ENCODE assay signal across 25 mouse cellular contexts in the genomic region with DNA sequence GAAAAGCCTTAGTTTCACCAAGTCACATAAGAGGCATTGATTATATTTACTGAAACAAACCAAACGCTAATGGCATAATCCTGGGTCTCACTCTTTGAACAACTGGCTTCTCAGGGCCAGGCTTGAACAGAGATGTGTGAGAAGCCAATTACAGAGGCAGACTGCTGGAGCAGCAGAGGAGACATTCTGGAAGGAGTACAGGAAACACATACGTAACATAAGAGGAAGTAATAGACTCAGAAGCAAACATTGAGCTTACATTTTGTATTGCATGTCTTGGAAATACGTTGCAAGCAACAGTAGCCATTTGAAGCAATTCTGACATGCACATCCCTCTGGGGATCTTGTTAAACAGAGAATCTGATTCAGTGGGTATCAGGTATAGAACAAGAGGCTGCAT. TPM values are rescaled to one million over a fixed set of nuclear protein-coding genes. Genes with fewer than 3 reads are reported as not detected.
DNase-seq lines count a peak whose midpoint lies in the region; ATAC-seq lines count a peak whose summit lies in the region.
"Had no signal": no experiment of that assay in that cellular context is flagged by ENCODE, and none has a peak within 500 bp of the region (broad histone marks: within the 10 kb centered on the region; RNA-seq: fewer than 3 reads in every experiment).

No protein-coding gene starts in this region.

- WGBS in heart, embryonic 11.5 days (ENCODE audit: insufficient replicate concordance), result 66% methylated on average over 3 of the region's 3 CpGs
- WGBS in midbrain, embryonic 16.5 days, result 72% methylated on average over 3 of the region's 3 CpGs
- 83% methylated on average over 3 of the region's 3 CpGs for WGBS in midbrain, embryonic 13.5 days

- H3K27ac ChIP-seq in heart, embryonic 11.5 days (ENCODE audit: low read depth, low read length), result no peak overlapping the region
- no peak overlapping the region; the same call in 1 of the 2 replicates for H3K27ac ChIP-seq in midbrain, embryonic 16.5 days (ENCODE audit: low read length)
- H3K27ac ChIP-seq in midbrain, embryonic 13.5 days, result no peak overlapping the region
- H3K27ac ChIP-seq: forebrain, embryonic 10.5 days; forebrain, embryonic 13.5 days; heart, embryonic 13.5 days; hindbrain, embryonic 12.5 days; hindbrain, embryonic 15.5 days had no signal

- no peak for ATAC-seq in heart, embryonic 11.5 days (replicated peaks; ENCODE audit: insufficient number of reproducible peaks, low FRiP score, low TSS enrichment)
- peak; percentile 62; the same call in 1 of the 2 replicates for ATAC-seq in midbrain, embryonic 16.5 days
- no peak for ATAC-seq in midbrain, embryonic 13.5 days
- peak; percentile 80 for ATAC-seq in granulocyte monocyte progenitor cell, adult 5-6 weeks (replicated peaks; ENCODE audit: poor library complexity, severe bottlenecking)
- ATAC-seq: forebrain, embryonic 13.5 days; forebrain, embryonic 16.5 days had no signal

- no peaks in the 10 kb centered on the region for H3K9me3 ChIP-seq in heart, embryonic 11.5 days (replicated peaks; ENCODE audit: control insufficient read depth, low read length)
- H3K9me3 ChIP-seq in midbrain, embryonic 16.5 days (replicated peaks; ENCODE audit: control insufficient read depth, low read length, poor library complexity, severe bottlenecking), result 0 out of 2 replicates have a peak, but pooled peaks cover 5% of the 10 kb centered on the region
- H3K9me3 ChIP-seq in midbrain, embryonic 13.5 days, result no peaks in the 10 kb centered on the region
- H3K9me3 ChIP-seq: forebrain, embryonic 10.5 days; forebrain, embryonic 13.5 days; hindbrain, embryonic 12.5 days; hindbrain, embryonic 15.5 days had no signal

- no peak overlapping the region for H3K9ac ChIP-seq in heart, embryonic 11.5 days (ENCODE audit: low read depth, low read length)
- no peak overlapping the region for H3K9ac ChIP-seq in midbrain, embryonic 16.5 days (ENCODE audit: low read depth, low read length)
- no peak overlapping the region for H3K9ac ChIP-seq in midbrain, embryonic 13.5 days (replicated peaks)
- H3K9ac ChIP-seq: forebrain, embryonic 13.5 days; heart, embryonic 13.5 days; hindbrain, embryonic 12.5 days; hindbrain, embryonic 15.5 days had no signal

- no peaks in the 10 kb centered on the region for H3K27me3 ChIP-seq in heart, embryonic 11.5 days (ENCODE audit: control insufficient read depth, insufficient read depth, low read length)
- H3K27me3 ChIP-seq in midbrain, embryonic 16.5 days (ENCODE audit: control insufficient read depth, insufficient read depth, low read depth, low read length), result no peaks in the 10 kb centered on the region
- H3K27me3 ChIP-seq in midbrain, embryonic 13.5 days, result no peaks in the 10 kb centered on the region
- H3K27me3 ChIP-seq: forebrain, embryonic 13.5 days; heart, embryonic 13.5 days; hindbrain, embryonic 12.5 days; hindbrain, embryonic 15.5 days had no signal

- DNase-seq in heart, adult 11 months, result peak; percentile 28
- no peak for DNase-seq in layer of hippocampus, postnatal 36 days
- DNase-seq in cerebellum, postnatal 25 days, result no peak
- DNase-seq in cerebellum, adult 8-10 months, result no peak
- DNase-seq: adrenal gland, adult 8-10 months; adrenal gland, postnatal 25 days; B cell, adult 2 months; cerebellum, adult 18-20 months; cerebellum, adult 9-11 months; cerebellum, postnatal 36 days; gastrocnemius, postnatal 10 days; gastrocnemius, postnatal 36 days; heart, adult 18-20 months; heart, postnatal 14 days; heart, postnatal 4 days had no signal

- no peak overlapping the region for H3K4me2 ChIP-seq in heart, embryonic 11.5 days
- H3K4me2 ChIP-seq in midbrain, embryonic 16.5 days (ENCODE audit: low read length), result no peak overlapping the region
- H3K4me2 ChIP-seq in midbrain, embryonic 13.5 days (replicated peaks), result no peak overlapping the region
- H3K4me2 ChIP-seq: forebrain, embryonic 13.5 days; heart, embryonic 13.5 days; hindbrain, embryonic 12.5 days; hindbrain, embryonic 15.5 days had no signal

- no peaks in the 10 kb centered on the region for H3K36me3 ChIP-seq in heart, embryonic 11.5 days (ENCODE audit: control insufficient read depth, insufficient read depth, low read length)
- no peaks in the 10 kb centered on the region for H3K36me3 ChIP-seq in midbrain, embryonic 16.5 days (ENCODE audit: control insufficient read depth, insufficient read depth, low read length)
- no peaks in the 10 kb centered on the region for H3K36me3 ChIP-seq in midbrain, embryonic 13.5 days
- H3K36me3 ChIP-seq: forebrain, embryonic 10.5 days; heart, embryonic 13.5 days; hindbrain, embryonic 12.5 days; hindbrain, embryonic 15.5 days had no signal

- no peak overlapping the region for H3K4me3 ChIP-seq in heart, embryonic 11.5 days (ENCODE audit: low read depth, low read length)
- no peak overlapping the region for H3K4me3 ChIP-seq in midbrain, embryonic 16.5 days (ENCODE audit: low read depth, low read length)
- H3K4me3 ChIP-seq in midbrain, embryonic 13.5 days (replicated peaks), result no peak overlapping the region
- H3K4me3 ChIP-seq: forebrain, embryonic 10.5 days; forebrain, embryonic 13.5 days; heart, embryonic 13.5 days; hindbrain, embryonic 12.5 days; hindbrain, embryonic 15.5 days had no signal

- H3K4me1 ChIP-seq in heart, embryonic 11.5 days (ENCODE audit: control insufficient read depth, insufficient read depth, low read length), result no peaks in the 10 kb centered on the region
- no peaks in the 10 kb centered on the region for H3K4me1 ChIP-seq in midbrain, embryonic 16.5 days (ENCODE audit: control insufficient read depth, insufficient read depth, low read length)
- no peaks in the 10 kb centered on the region for H3K4me1 ChIP-seq in midbrain, embryonic 13.5 days (replicated peaks)
- H3K4me1 ChIP-seq: forebrain, embryonic 10.5 days; forebrain, embryonic 13.5 days; heart, embryonic 13.5 days; hindbrain, embryonic 12.5 days; hindbrain, embryonic 15.5 days had no signal

RNA-seq across cellular contexts. Expression of a gene that starts 41.2 kb away (rescaled TPM):
- 38.4 and 39.9 TPM in 2 replicates for polyA plus RNA-seq in heart, embryonic 11.5 days (2014; fragmentation: Nextera tagmentation; extraction: Ambion mirVana)
- polyA plus RNA-seq in midbrain, embryonic 16.5 days (2015; fragmentation: Nextera tagmentation; extraction: Ambion mirVana), result 41.2 and 42.3 TPM in 2 replicates
- 40.8 and 54.2 TPM in 2 replicates for polyA plus RNA-seq in midbrain, embryonic 13.5 days (2015; fragmentation: Nextera tagmentation; extraction: Ambion mirVana)
- total RNA-seq in granulocyte monocyte progenitor cell, adult 5-6 weeks (2014; fragmentation: Nextera tagmentation), result 22.8 and 30.5 TPM in 2 replicates
- 11.2 and 17.8 TPM in 2 replicates for total RNA-seq in granulocyte monocyte progenitor cell, adult 5-6 weeks (2017)
- total RNA-seq in layer of hippocampus, postnatal 36 days (2021), result 10 to 100 TPM; 21.8 to 24.1 TPM

Comparison
In these comparisons a context has a peak if more than half of its experiments do, and no peak if none do; other contexts are left out.
1. ATAC-seq: peak in midbrain, embryonic 16.5 days (single experiment) and granulocyte monocyte progenitor cell, adult 5-6 weeks (single experiment); none in heart, embryonic 11.5 days (single experiment) and midbrain, embryonic 13.5 days (single experiment).